10 mouse cellular contexts compared by ENCODE assay signal in the genomic region with DNA sequence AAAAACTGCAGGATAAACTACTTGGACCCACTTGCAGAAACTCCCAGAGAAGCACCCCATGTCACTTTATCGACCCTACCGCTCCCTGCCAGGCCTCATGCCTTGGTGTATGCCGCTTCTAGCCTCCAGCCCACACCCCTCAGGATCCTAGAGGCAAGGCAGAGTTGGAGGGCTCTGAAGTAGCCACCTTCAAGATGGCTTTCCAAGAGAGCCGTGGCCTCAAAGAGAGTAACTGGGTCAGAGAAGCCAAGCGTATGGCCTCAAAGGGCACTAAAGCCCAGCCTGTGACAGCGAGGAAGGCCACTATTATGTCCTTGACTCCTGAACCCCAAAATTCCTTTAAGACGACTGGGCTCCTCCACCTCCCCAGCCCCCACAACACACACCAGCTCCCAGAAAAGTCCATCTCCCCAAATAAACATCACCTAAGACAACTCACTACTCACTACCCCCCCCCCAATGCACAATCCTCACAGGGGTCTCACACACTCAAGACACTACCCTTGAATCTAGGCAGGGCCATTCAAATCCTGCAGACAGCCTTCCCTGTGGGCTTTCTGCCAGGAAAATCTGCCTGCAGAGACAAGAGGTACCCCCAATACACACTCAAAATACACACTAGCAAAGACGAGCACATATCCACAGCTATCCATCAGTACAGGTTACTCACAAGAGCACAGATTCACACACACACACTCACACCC. TPM values are rescaled to one million over a fixed set of nuclear protein-coding genes. Genes with fewer than 3 reads are reported as not detected.
A peak's percentile ranks its signal among the peaks of the same experiment; 100 is the strongest.
DNase-seq lines count a peak whose midpoint lies in the region; ATAC-seq lines count a peak whose summit lies in the region.
"Had no signal": no experiment of that assay in that cellular context is flagged by ENCODE, and none has a peak within 500 bp of the region (broad histone marks: within the 10 kb centered on the region; RNA-seq: fewer than 3 reads in every experiment).

No protein-coding gene starts in this region.

- H3K4me3 ChIP-seq in lung, embryonic 15.5 days: peak overlapping the region; percentile 87
- peak overlapping the region; percentile 76 for H3K4me3 ChIP-seq in limb, embryonic 12.5 days (replicated peaks)
- peak overlapping the region; percentile 72 for H3K4me3 ChIP-seq in stomach, embryonic 16.5 days (replicated peaks; ENCODE audit: low read length)

- no peak for ATAC-seq in cerebellum, adult (ENCODE audit: insufficient number of reproducible peaks, low FRiP score, low TSS enrichment)
- no peak for ATAC-seq in lung, embryonic 15.5 days (ENCODE audit: borderline replicate concordance, extremely low read depth, low FRiP score, low TSS enrichment)
- no peak for ATAC-seq in limb, embryonic 12.5 days (ENCODE audit: insufficient number of reproducible peaks, insufficient read depth, low FRiP score, low TSS enrichment, low read depth)
- no peak for ATAC-seq in stomach, embryonic 16.5 days (ENCODE audit: insufficient read depth, low FRiP score)

- no peaks in the 10 kb centered on the region for H3K36me3 ChIP-seq in lung, embryonic 15.5 days
- H3K36me3 ChIP-seq in limb, embryonic 12.5 days: peaks cover 28% of the 10 kb centered on the region; the same call in 1 of the 2 replicates
- no peaks in the 10 kb centered on the region for H3K36me3 ChIP-seq in stomach, embryonic 16.5 days (ENCODE audit: control insufficient read depth, insufficient read depth, low read length)

- H3K27me3 ChIP-seq in lung, embryonic 15.5 days: no peaks in the 10 kb centered on the region
- H3K27me3 ChIP-seq in limb, embryonic 12.5 days: no peaks in the 10 kb centered on the region
- H3K27me3 ChIP-seq in stomach, embryonic 16.5 days (ENCODE audit: control insufficient read depth, insufficient read depth, low read length): no peaks in the 10 kb centered on the region

- H3K9ac ChIP-seq in lung, embryonic 15.5 days: no peak overlapping the region; the same call in 1 of the 2 replicates
- H3K9ac ChIP-seq in limb, embryonic 12.5 days (replicated peaks): peak overlapping the region; percentile 91
- H3K9ac ChIP-seq in stomach, embryonic 16.5 days (ENCODE audit: low read length): peak overlapping the region; percentile 28; the same call in 1 of the 2 replicates

- no peaks in the 10 kb centered on the region for H3K9me3 ChIP-seq in lung, embryonic 15.5 days
- H3K9me3 ChIP-seq in limb, embryonic 12.5 days: no peaks in the 10 kb centered on the region
- H3K9me3 ChIP-seq in stomach, embryonic 16.5 days (replicated peaks; ENCODE audit: control insufficient read depth, low read length): no peaks in the 10 kb centered on the region

- H3K4me2 ChIP-seq in lung, embryonic 15.5 days: peak overlapping the region; percentile 70
- peak overlapping the region; percentile 70 for H3K4me2 ChIP-seq in limb, embryonic 12.5 days
- H3K4me2 ChIP-seq in stomach, embryonic 16.5 days (ENCODE audit: low read depth, low read length): peak overlapping the region; percentile 64

- DNase-seq in cerebellum, adult 9-11 months: peak; percentile 37
- no peak for DNase-seq in lung, adult 18-20 months
- DNase-seq in testis, postnatal 10 days (ENCODE audit: low spot score): no peak
- no peak for DNase-seq in urinary bladder, postnatal 36 days (ENCODE audit: low spot score in 2 of 2)
- DNase-seq: left cerebral cortex, postnatal 4 days; thymus, adult 2 months had no signal

- no peak overlapping the region for H3K27ac ChIP-seq in lung, embryonic 15.5 days
- H3K27ac ChIP-seq in limb, embryonic 12.5 days: peak overlapping the region; percentile 35; the same call in 1 of the 2 replicates
- H3K27ac ChIP-seq in stomach, embryonic 16.5 days (ENCODE audit: low read length): no peak overlapping the region

- WGBS in lung, embryonic 15.5 days: 44% methylated on average over 8 of the region's 8 CpGs
- 60% methylated on average over 8 of the region's 8 CpGs for WGBS in limb, embryonic 12.5 days
- 45% methylated on average over 8 of the region's 8 CpGs for WGBS in stomach, embryonic 16.5 days

- peaks cover 32% of the 10 kb centered on the region for H3K4me1 ChIP-seq in lung, embryonic 15.5 days
- H3K4me1 ChIP-seq in limb, embryonic 12.5 days (replicated peaks): peaks cover 53% of the 10 kb centered on the region
- peaks cover 25% of the 10 kb centered on the region for H3K4me1 ChIP-seq in stomach, embryonic 16.5 days (ENCODE audit: control insufficient read depth, insufficient read depth, low read length)

RNA-seq across cellular contexts. Expression of gene Vangl2, which starts 2.9 kb away (rescaled TPM):
- polyA plus RNA-seq in lung, embryonic 15.5 days (2015; fragmentation: Nextera tagmentation; extraction: Ambion mirVana): 11.5 and 14.1 TPM in 2 replicates
- 23.2 and 23.7 TPM in 2 replicates for polyA plus RNA-seq in limb, embryonic 12.5 days (2016; fragmentation: Nextera tagmentation; extraction: Ambion mirVana)
- polyA plus RNA-seq in stomach, embryonic 16.5 days (2015; fragmentation: Nextera tagmentation; extraction: Ambion mirVana): 9.7 and 10.6 TPM in 2 replicates

RNA-seq across cellular contexts. Expression of gene Nhlh1, which starts 32.0 kb away (rescaled TPM):
- not detected in 2 replicates for polyA plus RNA-seq in lung, embryonic 15.5 days (2015; fragmentation: Nextera tagmentation; extraction: Ambion mirVana)
- 0.14 TPM in 1 of 2 replicates, not detected in the other for polyA plus RNA-seq in limb, embryonic 12.5 days (2016; fragmentation: Nextera tagmentation; extraction: Ambion mirVana)
- polyA plus RNA-seq in stomach, embryonic 16.5 days (2015; fragmentation: Nextera tagmentation; extraction: Ambion mirVana): not detected in 2 replicates

RNA-seq across cellular contexts. Expression of gene Copa, which starts 57.0 kb away (rescaled TPM):
- polyA plus RNA-seq in lung, embryonic 15.5 days (2015; fragmentation: Nextera tagmentation; extraction: Ambion mirVana): 229 and 235 TPM in 2 replicates
- polyA plus RNA-seq in limb, embryonic 12.5 days (2016; fragmentation: Nextera tagmentation; extraction: Ambion mirVana): 219 and 228 TPM in 2 replicates
- 238 and 260 TPM in 2 replicates for polyA plus RNA-seq in stomach, embryonic 16.5 days (2015; fragmentation: Nextera tagmentation; extraction: Ambion mirVana)

RNA-seq across cellular contexts. Expression of gene Ncstn, which starts 57.2 kb away (rescaled TPM):
- 131 and 132 TPM in 2 replicates for polyA plus RNA-seq in lung, embryonic 15.5 days (2015; fragmentation: Nextera tagmentation; extraction: Ambion mirVana)
- polyA plus RNA-seq in limb, embryonic 12.5 days (2016; fragmentation: Nextera tagmentation; extraction: Ambion mirVana): 86.6 and 96.6 TPM in 2 replicates
- 132 and 145 TPM in 2 replicates for polyA plus RNA-seq in stomach, embryonic 16.5 days (2015; fragmentation: Nextera tagmentation; extraction: Ambion mirVana)
